Mouse (Mus musculus): Measurements from ENCODE around the gene Nos1. TPM values are rescaled to one million over a fixed set of nuclear protein-coding genes. Genes with fewer than 3 reads are reported as not detected.

Nos1 gene
- total RNA-seq (2015; ENCODE audit: low replicate concordance), result not detected in 2 replicates
- total RNA-seq (2017; ENCODE audit: low replicate concordance), result 0.09 TPM in 1 of 2 replicates, not detected in the other

DNA sequence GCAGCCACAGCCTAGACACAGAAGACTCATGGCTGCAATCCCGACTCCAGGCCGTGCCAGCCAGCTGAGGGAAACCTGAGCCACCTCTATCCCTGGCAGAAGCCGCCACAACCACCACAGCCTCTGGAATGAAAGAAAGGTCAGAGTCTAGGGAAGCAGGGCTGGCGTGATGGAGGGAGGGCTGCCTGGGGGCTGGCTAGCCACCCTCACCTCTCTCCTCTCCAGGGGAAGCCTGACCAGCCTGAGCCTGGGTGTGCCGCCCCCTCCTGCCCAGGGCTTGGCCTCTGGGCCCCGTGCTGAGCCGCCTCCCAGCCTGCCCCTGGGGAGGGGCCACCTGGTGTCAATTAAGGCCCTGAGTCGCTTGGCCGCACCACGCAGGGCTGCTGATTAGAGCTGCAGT is at the start of gene Nos1:
TSS of gene Nos1 (plus strand) at position 352 of the 400 bp plus-strand sequence.
- ATAC-seq (replicated peaks; ENCODE audit: low FRiP score, poor library complexity, severe bottlenecking), result no peak

DNA sequence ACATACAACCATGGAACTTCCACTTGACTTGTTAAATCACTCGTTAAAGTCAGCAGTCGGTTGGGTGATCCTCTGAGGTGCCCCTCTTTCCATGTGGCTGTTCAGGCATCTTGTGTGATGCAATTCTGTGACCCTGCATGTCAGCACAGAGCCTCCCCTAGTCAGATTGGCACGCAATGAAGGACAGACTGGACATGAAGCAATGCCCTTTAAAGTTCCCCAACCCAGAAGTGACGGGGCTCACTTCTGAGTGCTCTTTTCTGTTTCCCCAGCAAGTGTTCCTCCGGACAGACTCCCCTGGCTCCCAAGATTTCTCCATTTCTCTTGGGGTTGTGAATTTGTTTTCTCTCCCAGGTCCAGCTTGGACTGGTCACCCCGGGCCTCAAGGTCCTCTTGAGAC is 49.5 kb upstream of the Nos1 start:
- ATAC-seq (replicated peaks; ENCODE audit: low FRiP score, poor library complexity, severe bottlenecking), result no peak

DNA sequence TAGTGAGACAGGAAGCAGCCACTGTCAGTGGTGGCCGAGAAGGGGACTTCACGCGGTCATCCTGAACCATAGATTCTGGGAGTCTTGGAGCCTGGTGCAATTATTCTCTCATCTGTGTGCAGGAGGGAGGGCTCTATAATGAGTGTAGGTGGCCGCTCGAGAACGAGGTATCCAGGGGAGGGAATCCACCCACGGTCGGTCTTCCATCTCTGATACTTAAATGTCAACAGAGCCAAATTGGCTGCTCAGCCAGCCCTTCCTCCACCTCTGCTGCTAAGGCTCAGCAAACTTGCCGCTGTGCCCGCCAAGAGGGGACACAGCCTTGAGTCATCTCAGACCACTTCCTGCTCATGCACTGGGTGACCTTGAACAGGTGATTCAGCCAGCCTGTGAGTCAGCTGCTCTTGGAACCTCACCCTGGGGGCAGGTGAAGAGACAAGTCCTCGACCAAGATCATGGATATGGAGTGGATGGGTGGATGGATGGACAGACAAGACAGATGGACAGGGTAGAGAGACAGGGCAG is 36.1 kb upstream of the Nos1 start:
- ATAC-seq (replicated peaks; ENCODE audit: low FRiP score, poor library complexity, severe bottlenecking), result no peak

DNA sequence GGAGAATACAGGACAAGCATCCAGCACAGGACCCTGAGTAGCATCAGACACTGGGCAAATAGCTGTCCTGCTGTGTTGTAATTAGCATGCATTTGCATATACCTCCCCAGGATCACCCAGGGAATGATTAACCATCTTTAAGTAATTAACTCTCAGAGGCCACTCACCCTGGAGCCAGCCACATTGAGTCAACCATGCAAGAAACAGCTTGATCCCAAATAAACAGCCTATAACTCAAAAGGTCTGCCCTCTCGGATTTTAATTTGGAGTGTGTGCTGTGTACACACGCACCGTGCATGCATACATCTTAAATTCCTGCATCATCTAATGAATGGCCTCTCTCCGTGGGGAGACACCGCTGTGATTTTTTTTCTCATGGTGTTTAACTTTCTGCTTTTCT is 31.5 kb upstream of the Nos1 start:
- ATAC-seq (replicated peaks; ENCODE audit: low FRiP score, poor library complexity, severe bottlenecking), result no peak

DNA sequence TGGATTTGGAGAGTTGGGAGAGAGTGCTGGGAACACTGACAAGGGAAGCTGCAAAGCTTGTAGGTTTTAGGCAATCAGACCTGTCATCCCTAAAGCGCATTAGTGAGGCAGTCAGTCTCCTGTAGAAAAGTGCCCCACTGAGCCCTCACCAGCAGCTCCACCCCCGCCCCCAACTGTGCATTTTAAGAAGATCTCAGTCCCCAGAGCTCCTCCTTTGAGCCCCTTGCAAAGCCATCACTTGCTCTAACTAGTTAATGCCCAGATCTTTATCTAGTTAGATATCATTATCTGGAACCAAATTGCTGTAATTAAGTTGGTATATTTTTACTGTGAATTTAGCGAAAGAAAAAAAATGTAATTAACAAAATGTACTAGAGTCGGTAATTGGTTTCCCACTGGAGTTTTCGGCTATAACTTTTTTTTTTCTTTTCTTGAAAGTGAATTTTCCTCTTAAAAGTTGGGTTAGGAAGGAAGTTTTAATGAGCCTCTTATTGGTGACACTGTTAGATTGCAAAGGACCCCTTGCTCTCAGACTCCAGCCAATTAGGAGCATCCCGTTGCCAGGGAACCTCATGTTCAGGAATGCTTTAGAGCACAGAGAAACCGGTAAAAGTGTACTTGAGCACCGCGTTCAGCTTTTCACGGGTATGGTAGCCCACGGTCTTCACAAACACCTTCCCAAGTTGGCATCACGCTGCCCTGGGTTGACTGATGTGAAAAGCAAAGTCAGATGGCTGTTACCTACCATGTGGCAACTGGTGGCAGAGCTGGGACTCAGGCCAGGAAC is 22.9 kb upstream of the Nos1 start:
- no peak for ATAC-seq (replicated peaks; ENCODE audit: low FRiP score, poor library complexity, severe bottlenecking)

DNA sequence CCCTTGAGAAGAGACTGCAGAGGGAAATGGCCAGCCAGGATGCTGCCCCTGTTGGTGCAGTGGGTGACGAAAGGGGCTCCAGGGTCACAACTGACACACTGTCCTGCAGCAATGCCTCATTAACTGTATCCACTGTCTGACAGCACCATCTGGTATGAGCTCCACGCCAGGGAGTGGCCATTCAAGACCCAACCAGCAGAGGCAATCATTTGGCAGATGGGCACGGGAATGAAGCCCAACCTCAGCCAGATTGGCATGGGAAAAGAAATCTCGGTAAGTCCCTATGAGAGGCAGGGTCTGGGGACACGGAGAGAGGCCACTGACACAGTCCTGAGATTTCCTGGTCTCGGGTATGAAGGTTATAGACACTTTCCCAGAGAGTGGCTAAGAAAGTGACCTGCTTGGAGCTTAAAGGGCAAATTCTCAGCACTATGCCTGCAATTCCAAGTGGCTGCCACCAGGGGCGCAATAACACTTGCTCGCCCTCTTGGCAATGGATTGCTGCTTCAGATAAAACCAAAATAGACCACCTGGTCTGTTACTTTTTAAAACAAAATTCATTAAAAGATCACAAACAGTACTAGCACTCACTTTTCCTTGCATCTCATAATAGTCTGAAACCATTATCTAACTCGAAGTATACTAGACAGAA is 19.5 kb upstream of the Nos1 start:
- ATAC-seq (replicated peaks; ENCODE audit: low FRiP score, poor library complexity, severe bottlenecking), result no peak

DNA sequence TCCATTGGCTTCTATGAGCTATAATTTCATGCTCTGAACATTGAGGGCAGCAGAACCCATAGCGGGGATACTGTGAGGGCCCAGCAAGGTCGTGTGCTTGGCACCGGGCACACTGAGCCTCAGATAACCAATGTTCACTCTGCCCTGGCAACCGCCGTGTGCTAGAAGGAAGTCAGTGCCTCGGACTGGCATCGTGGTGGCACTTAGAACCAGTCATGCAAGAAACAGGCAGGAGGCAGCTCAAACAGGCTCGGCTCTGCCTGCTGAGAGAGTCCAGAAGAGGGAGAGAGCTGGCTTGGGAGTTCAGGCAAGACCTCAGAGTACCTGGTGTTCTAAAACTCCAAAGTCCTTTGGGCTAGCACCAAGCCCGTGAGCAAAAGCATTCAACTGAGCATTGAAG is 16.3 kb upstream of the Nos1 start:
- no peak for ATAC-seq (replicated peaks; ENCODE audit: low FRiP score, poor library complexity, severe bottlenecking)

DNA sequence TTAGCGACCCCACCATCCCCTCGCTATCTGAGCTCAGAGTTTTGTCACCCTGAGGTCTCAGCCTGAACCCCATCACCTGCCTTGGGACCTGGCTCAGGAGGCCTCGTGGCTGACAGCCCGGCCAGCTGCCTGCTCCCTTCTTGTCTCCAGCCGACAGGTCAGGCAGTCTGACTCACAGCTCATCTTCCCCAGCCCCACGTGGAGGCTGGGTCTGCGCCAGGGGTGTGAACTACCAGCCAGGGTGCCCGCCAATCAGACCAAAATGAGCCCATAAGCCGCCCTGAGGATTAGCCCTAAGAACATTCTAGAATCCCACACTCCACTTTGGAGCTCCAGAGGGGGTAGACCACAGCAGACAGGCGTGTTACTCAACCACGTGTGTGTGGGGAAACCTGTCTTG is 1.7 kb upstream of the Nos1 start:
- ATAC-seq (replicated peaks; ENCODE audit: low FRiP score, poor library complexity, severe bottlenecking), result no peak

DNA sequence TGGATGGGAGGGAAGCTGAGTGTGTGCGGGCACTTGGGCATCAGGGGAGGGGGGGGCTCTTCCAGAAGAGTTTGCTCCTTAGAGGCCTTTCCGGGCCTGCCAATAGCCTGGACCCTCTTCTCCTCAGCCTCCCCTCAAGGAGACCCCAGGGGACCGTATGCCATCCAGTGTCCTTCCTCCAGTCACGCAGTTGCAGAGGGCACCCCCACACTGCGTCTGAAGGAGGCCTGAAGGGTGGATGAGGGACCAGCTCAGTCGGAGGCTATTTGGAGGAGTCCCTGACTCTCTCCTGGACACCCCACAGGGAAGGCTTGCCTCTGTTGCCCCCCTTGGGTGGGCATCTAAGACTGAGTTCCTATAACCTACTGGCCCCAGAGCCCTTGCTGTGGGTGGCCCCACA is 346 bp downstream of the Nos1 start:
- ATAC-seq (replicated peaks; ENCODE audit: low FRiP score, poor library complexity, severe bottlenecking), result no peak

DNA sequence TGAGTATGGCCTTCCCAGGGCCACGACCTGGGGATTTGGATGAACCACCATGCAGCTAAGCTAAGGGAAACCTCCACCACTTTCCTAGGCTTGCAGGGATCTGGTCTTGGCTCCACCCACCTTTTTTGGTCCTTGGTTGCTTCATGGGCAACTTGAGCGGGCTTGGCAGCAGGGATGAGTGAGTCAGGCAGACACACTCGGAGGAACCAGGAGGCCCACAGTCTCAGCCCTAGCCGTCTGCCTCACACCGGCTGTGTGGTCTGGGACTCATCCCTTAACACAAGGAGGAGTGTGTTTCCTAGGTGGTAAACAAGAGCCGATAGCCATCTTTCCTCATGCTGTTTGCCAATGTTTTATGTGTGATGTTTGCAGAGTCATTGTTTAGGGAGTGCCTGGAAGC is 9.2 kb downstream of the Nos1 start:
- ATAC-seq (replicated peaks; ENCODE audit: low FRiP score, poor library complexity, severe bottlenecking), result no peak

DNA sequence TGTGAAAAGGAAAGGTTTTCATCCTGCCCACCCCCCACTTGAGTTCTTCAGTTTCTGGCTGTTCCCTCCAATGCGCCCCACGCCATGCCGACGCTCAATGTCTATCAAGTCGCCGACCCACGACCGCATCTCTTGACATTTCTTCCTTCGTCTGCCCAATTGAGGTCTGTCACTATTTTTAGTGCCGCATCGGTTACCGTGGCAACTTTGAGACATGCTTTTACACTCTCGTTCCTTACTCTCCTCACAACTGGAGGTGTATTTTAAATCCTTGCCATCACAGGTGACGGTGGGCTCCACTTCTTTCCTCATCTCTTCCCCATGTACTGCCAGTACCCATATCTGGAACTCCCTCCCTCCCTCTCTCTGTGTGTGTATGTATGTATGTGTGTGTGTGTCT is 11.0 kb downstream of the Nos1 start:
- no peak for ATAC-seq (replicated peaks; ENCODE audit: low FRiP score, poor library complexity, severe bottlenecking)

DNA sequence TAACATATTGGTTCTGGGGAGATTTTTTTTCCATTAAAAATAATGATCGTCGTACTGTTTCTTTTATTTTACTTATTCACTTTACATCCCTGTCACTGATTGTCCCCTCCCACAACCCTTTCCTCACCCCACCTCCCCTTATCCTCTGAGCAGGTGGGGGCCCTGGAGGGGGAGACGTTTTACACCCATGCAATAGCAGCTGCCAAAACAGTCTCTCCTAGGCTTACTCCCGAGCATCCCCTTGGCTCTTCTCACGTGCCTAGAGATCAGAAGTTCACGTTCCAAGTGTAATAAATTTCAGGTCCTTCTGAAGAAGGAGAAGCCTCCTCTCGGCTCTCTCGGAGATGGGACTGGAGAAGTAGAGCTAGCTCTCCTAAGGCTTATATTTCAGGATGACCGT is 20.0 kb downstream of the Nos1 start:
- ATAC-seq (replicated peaks; ENCODE audit: low FRiP score, poor library complexity, severe bottlenecking), result no peak

DNA sequence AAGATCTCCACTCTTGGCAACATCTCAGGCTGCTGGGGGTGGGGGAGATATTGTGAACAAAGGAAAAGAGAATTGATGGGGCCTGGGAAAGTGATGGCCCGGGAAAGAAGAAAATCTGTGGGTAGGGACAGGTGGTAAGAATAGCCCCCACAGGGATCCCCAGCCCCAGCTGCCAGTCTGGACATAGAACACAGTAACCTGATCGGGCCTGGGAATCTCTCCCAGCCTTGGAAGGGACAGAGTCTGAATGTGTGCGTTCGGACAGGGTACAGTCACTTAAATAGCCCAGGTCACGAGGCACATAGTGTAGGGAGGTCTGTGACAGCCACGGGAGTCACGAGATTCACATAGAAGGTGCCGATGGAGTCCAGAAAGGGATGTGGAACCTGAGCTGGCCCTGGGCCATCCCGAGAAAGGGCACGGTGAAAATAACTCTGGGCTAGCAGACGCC is 21.3 kb downstream of the Nos1 start:
- ATAC-seq (replicated peaks; ENCODE audit: low FRiP score, poor library complexity, severe bottlenecking), result no peak

DNA sequence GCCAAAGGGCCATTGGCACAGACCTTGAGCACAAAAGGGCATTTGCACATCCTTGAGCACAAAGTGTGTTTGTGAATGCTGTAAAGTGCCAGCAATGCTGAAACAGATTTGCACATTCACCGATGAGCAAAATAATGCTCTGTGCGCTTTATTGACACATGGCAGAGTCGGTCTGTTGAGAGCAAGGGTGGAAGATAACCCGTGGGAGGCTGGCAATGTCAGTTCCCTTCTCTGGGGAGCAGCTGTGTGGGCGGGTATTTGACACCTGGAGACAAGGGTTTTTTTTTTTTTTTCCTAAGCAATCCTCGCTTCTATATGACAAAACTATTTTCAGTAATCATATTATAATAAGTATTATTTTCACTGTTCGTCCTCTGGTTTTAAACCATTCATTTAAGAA is 22.7 kb downstream of the Nos1 start:
- ATAC-seq (replicated peaks; ENCODE audit: low FRiP score, poor library complexity, severe bottlenecking), result no peak

DNA sequence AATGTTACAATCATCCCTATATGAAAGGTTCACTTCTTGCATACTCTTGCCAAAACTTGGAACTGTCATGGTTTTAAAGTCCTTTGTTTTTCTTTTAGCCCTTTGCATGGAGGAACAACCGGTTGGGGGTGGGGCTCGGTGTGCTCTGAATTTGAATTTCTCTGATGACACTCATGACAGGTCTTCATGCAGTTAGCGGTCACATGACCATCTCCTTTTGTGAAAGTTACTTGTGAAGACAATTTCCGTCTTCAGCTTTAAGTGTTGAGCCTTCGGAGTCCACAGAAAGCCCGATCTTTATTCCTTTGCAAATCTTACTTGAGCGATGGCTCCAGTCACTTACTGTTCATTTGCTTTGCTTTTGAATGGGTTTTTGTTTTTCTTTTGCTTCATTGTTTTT is 30.1 kb downstream of the Nos1 start:
- no peak for ATAC-seq (replicated peaks; ENCODE audit: low FRiP score, poor library complexity, severe bottlenecking)

DNA sequence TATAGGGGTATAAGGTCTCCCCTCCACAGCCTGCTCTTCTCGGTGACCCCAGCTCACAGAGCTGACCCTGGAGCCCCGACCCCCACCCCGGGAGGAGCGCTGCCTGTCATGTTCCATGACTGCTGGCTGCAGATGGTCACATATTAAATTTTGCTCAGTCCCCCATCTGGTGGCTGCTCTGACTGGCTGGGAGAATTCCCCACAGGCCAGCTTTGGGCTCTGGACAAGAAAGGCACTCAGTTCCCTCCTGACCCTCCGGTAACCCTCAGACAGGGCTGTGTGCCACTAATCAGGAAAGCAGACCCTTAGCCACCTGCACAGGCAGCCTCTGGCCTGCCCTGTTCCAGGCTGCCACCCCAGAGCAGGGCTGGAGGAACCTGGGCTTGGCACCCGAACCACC is 38.0 kb downstream of the Nos1 start:
- no peak for ATAC-seq (replicated peaks; ENCODE audit: low FRiP score, poor library complexity, severe bottlenecking)

DNA sequence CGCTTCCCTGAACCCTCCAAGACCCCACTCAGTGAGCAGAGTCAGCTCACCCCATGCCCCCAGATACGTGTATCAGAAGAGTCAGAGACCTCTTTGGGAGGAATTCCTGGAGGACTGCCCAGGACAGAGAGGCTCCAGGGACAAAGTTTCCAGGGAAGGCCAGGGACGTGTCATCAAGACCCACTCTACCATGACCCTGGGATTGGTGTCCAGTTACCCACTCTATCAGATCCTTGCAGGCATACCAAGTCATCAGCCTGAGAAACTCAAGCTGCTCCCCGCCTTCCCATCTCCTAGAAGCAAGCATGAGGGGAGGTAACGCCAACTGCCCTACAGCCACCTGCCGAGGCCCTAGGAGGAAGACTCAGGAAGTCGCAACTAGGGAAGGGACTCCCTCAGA is 39.6 kb downstream of the Nos1 start:
- ATAC-seq (replicated peaks; ENCODE audit: low FRiP score, poor library complexity, severe bottlenecking), result no peak

DNA sequence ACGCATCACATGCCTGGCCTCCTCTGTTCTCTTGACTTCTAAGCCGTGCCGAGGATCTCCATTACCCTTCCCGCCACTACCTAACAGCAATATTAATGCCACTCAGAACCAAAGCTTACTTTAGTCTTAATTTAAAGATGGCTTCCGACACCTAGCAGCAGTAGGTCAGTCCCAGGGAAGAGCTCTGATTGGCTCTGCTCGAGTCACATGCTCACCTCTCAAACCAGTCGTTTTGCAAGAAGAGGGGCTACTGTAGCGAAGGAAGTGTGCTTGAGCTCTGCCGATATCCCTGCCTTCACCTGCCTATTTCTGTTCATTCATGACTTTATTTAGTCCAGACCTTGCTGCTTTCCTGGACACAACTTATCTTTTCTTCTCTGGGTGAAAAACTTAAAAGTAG is 43.0 kb downstream of the Nos1 start:
- no peak for ATAC-seq (replicated peaks; ENCODE audit: low FRiP score, poor library complexity, severe bottlenecking)

DNA sequence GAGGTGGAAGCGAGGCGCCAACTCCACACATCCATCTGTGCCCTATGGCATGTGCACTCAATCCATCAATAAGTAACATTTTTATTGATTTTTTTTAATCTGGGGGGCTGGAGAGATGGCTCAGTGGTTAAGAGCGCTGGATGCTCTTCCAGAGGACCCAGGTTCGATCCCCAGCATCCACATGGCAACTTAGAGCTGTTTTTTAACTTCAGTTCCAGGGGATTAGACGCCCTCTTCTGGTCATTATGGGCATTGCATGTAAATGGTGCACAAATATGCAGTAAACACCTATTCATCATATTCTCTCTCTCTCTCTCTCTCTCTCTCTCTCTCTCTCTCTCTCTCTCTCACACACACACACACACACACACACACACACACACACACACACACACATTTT is 43.7 kb downstream of the Nos1 start:
- no peak for ATAC-seq (replicated peaks; ENCODE audit: low FRiP score, poor library complexity, severe bottlenecking)

DNA sequence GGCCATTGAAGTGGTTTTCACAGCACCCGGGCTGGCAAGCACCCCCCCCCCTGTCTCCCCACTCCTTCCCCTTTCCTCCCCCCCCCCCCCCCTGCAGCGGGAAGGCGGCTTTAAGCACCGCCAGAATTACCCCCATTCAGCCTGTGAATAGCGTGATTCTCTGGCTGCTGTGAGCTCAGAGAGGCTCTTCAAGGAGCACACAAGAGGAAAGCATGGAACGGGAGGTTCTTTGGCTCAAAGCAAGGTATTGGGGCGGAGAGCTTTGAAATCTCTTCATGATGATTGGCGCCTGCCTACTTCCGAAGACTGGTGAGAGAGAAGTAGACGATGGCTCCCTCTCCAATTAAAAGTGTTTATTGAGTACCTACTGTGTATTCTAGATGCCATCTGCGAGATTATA is 44.5 kb downstream of the Nos1 start:
- no peak for ATAC-seq (replicated peaks; ENCODE audit: low FRiP score, poor library complexity, severe bottlenecking)

DNA sequence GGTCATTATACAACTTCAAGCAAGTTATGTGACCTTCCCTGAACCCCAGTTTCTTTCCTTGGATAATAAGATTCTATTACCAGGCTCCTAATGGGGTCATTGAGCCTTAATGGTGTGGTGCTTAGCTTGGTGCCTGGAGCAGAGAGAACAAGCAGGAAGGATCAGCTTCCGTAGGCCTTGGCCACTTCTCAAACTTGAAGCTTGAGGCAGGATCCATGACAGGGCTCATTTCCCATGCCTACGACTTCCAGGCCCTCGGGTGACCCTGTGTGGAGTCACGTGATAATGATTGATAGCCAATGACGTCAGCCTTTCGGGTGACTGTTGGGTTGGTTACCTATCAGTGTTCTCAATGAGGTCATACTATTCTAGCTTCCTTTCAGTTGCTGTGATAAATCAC is 46.5 kb downstream of the Nos1 start:
- no peak for ATAC-seq (replicated peaks; ENCODE audit: low FRiP score, poor library complexity, severe bottlenecking)
